Mouse (Mus musculus): Measurements from ENCODE around the gene Slc30a3. TPM values are rescaled to one million over a fixed set of nuclear protein-coding genes. Genes with fewer than 3 reads are reported as not detected.

Gene Slc30a3
- polyA plus RNA-seq, 1 experiment from 2014 or later: not detected

GRCm38 (mm10) chr5:31123481-31123880 lies 15.4 kb upstream of the Slc30a3 start:
- ATAC-seq (ENCODE audit: low FRiP score, low TSS enrichment) (no peak), DNase-seq (ENCODE audit: low spot score) (no peak)
- TF ChIP-seq EP300 (optimal IDR thresholded peaks at IDR 0.05): no peak
- no peak for TF ChIP-seq CTCF (IDR thresholded peaks at IDR 0.05; ENCODE audit: low read depth)
- H3K9me3 ChIP-seq (ENCODE audit: control insufficient read depth, low read length): no peaks in the 10 kb centered on the region
- no peak overlapping the region for H3K9ac ChIP-seq (ENCODE audit: low read length)
- no peaks in the 10 kb centered on the region for H3K27me3 ChIP-seq (ENCODE audit: control insufficient read depth, insufficient read depth, low read length)
- 43% methylated on average over 2 of the region's 2 CpGs for WGBS
- H3K4me2 ChIP-seq (replicated peaks; ENCODE audit: low read depth): no peak overlapping the region
- no peak overlapping the region for H3K4me3 ChIP-seq (ENCODE audit: low read depth, low read length)
- no peaks in the 10 kb centered on the region for H3K4me1 ChIP-seq (replicated peaks; ENCODE audit: control insufficient read depth, insufficient read depth)
- no peaks in the 10 kb centered on the region for H3K36me3 ChIP-seq (ENCODE audit: control insufficient read depth, insufficient read depth, low read length)
- H3K27ac ChIP-seq (replicated peaks): no peak overlapping the region

- Histone ChIP-seq H3K36me3 (ENCODE audit: control insufficient read depth, insufficient read depth, low read length) (no peaks in the 10 kb centered on the region), H3K4me1 (replicated peaks; ENCODE audit: control insufficient read depth, insufficient read depth) (no peaks in the 10 kb centered on the region), H3K27ac (replicated peaks) (no peak overlapping the region), H3K4me3 (ENCODE audit: low read depth, low read length) (no peak overlapping the region), H3K27me3 (ENCODE audit: control insufficient read depth, insufficient read depth, low read length) (no peaks in the 10 kb centered on the region), H3K9me3 (ENCODE audit: control insufficient read depth, low read length) (no peaks in the 10 kb centered on the region), H3K9ac (ENCODE audit: low read length) (no peak overlapping the region), H3K4me2 (replicated peaks; ENCODE audit: low read depth) (no peak overlapping the region)
- TF ChIP-seq EP300 (optimal IDR thresholded peaks at IDR 0.05) (no peak), CTCF (IDR thresholded peaks at IDR 0.05; ENCODE audit: low read depth) (no peak)
- DNase-seq (ENCODE audit: low spot score) (no peak), ATAC-seq (ENCODE audit: low FRiP score, low TSS enrichment) (no peak)
- WGBS: 79% methylated on average over 8 of the region's 8 CpGs
These were observed 13.1 kb upstream of the Slc30a3 start for GRCm38 (mm10) chr5:31121111-31121510.

DNA sequence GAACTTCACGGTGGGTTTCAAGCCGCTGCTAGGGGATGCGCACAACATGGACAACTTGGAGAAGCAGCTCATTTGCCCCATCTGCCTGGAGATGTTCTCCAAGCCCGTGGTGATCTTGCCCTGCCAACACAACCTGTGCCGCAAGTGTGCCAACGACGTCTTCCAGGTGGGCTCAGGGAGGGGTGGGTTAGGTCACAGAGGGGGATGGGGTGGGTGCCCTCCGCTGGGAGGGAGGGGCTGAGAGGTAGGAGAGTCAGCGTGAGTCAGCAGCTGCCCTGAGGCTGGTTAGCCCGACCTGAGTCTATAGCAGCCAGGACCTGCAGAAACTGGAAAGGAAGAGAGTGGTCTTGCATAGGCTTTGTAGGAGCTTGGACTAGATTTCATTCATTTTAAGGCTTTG lies 8.9 kb upstream of the Slc30a3 start:
- no peak for TF ChIP-seq EP300 (optimal IDR thresholded peaks at IDR 0.05)
- TF ChIP-seq CTCF (IDR thresholded peaks at IDR 0.05; ENCODE audit: low read depth): no peak
- H3K27ac ChIP-seq (replicated peaks): no peak overlapping the region
- H3K9ac ChIP-seq (ENCODE audit: low read length): no peak overlapping the region
- H3K4me1 ChIP-seq (replicated peaks; ENCODE audit: control insufficient read depth, insufficient read depth): no peaks in the 10 kb centered on the region
- no peaks in the 10 kb centered on the region for H3K27me3 ChIP-seq (ENCODE audit: control insufficient read depth, insufficient read depth, low read length)
- 24% methylated on average over 10 of the region's 10 CpGs for WGBS
- DNase-seq (ENCODE audit: low spot score) (no peak), ATAC-seq (ENCODE audit: low FRiP score, low TSS enrichment) (no peak)
- no peak overlapping the region for H3K4me3 ChIP-seq (ENCODE audit: low read depth, low read length)
- no peaks in the 10 kb centered on the region for H3K36me3 ChIP-seq (ENCODE audit: control insufficient read depth, insufficient read depth, low read length)
- no peaks in the 10 kb centered on the region for H3K9me3 ChIP-seq (ENCODE audit: control insufficient read depth, low read length)
- no peak overlapping the region for H3K4me2 ChIP-seq (replicated peaks; ENCODE audit: low read depth)

- Histone ChIP-seq H3K27me3 (ENCODE audit: control insufficient read depth, insufficient read depth, low read length) (no peaks in the 10 kb centered on the region), H3K4me3 (ENCODE audit: low read depth, low read length) (no peak within 1 kb of the TSS), H3K4me1 (replicated peaks; ENCODE audit: control insufficient read depth, insufficient read depth) (no peaks in the 10 kb centered on the region), H3K9me3 (ENCODE audit: control insufficient read depth, low read length) (no peaks in the 10 kb centered on the region), H3K9ac (ENCODE audit: low read length) (no peak within 1 kb of the TSS), H3K36me3 (ENCODE audit: control insufficient read depth, insufficient read depth, low read length) (no peaks in the 10 kb centered on the region), H3K4me2 (replicated peaks; ENCODE audit: low read depth) (no peak within 1 kb of the TSS), H3K27ac (replicated peaks) (no peak within 1 kb of the TSS)
- WGBS: 30% methylated on average over 3 of the region's 3 CpGs
- ATAC-seq (ENCODE audit: low FRiP score, low TSS enrichment) (no peak), DNase-seq (ENCODE audit: low spot score) (no peak)
- no peak for TF ChIP-seq CTCF (IDR thresholded peaks at IDR 0.05; ENCODE audit: low read depth)
- TF ChIP-seq EP300 (optimal IDR thresholded peaks at IDR 0.05): no peak
These were observed 8.3 kb upstream of the Slc30a3 start, which contains the start of gene Trim54 for GRCm38 (mm10) chr5:31116354-31116753. Trim54 (plus strand) TSS chr5:31116712.

DNA sequence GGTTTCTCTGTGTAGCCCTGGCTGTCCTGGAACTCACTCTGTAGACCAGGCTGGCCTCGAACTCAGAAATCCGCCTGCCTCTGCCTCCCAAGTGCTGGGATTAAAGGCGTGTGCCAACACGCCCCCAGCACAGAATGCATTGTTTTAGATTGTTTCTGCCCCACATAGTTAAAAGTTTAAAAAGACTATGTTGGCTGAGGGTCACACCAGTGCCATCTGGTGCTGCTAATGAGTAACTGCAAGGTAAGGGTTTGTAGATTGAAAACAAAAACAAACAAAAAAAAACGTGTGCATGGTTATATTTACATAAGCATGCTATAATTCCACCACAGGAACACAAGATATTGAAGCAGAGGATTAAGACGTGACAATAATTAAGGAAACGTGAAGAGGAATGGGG lies 2.7 kb upstream of the Slc30a3 start:
- H3K4me1 ChIP-seq (replicated peaks; ENCODE audit: control insufficient read depth, insufficient read depth): no peaks in the 10 kb centered on the region
- no peak overlapping the region for H3K9ac ChIP-seq (ENCODE audit: low read length)
- WGBS: 28% methylated on average over 7 of the region's 7 CpGs
- TF ChIP-seq EP300 (optimal IDR thresholded peaks at IDR 0.05): no peak
- peak; percentile 71 for TF ChIP-seq CTCF (IDR thresholded peaks at IDR 0.05; ENCODE audit: low read depth)
- DNase-seq (ENCODE audit: low spot score) (no peak), ATAC-seq (ENCODE audit: low FRiP score, low TSS enrichment) (no peak)
- H3K4me3 ChIP-seq (ENCODE audit: low read depth, low read length): no peak overlapping the region
- H3K9me3 ChIP-seq (ENCODE audit: control insufficient read depth, low read length): no peaks in the 10 kb centered on the region
- H3K27ac ChIP-seq (replicated peaks): no peak overlapping the region
- no peak overlapping the region for H3K4me2 ChIP-seq (replicated peaks; ENCODE audit: low read depth)
- no peaks in the 10 kb centered on the region for H3K36me3 ChIP-seq (ENCODE audit: control insufficient read depth, insufficient read depth, low read length)
- no peaks in the 10 kb centered on the region for H3K27me3 ChIP-seq (ENCODE audit: control insufficient read depth, insufficient read depth, low read length)

- Histone ChIP-seq H3K4me3 (ENCODE audit: low read depth, low read length) (no peak within 1 kb of the TSS), H3K9ac (ENCODE audit: low read length) (no peak within 1 kb of the TSS), H3K36me3 (ENCODE audit: control insufficient read depth, insufficient read depth, low read length) (no peaks in the 10 kb centered on the region), H3K4me1 (replicated peaks; ENCODE audit: control insufficient read depth, insufficient read depth) (no peaks in the 10 kb centered on the region), H3K27me3 (ENCODE audit: control insufficient read depth, insufficient read depth, low read length) (no peaks in the 10 kb centered on the region), H3K9me3 (ENCODE audit: control insufficient read depth, low read length) (no peaks in the 10 kb centered on the region), H3K4me2 (replicated peaks; ENCODE audit: low read depth) (no peak within 1 kb of the TSS), H3K27ac (replicated peaks) (no peak within 1 kb of the TSS)
- TF ChIP-seq CTCF (IDR thresholded peaks at IDR 0.05; ENCODE audit: low read depth) (no peak), EP300 (optimal IDR thresholded peaks at IDR 0.05) (no peak)
- DNase-seq (ENCODE audit: low spot score) (no peak), ATAC-seq (ENCODE audit: low FRiP score, low TSS enrichment) (no peak)
- 83% methylated on average over 9 of the region's 9 CpGs for WGBS
These were observed 2.2 kb downstream of the Slc30a3 start, which contains the start of gene Dnajc5g for GRCm38 (mm10) chr5:31105814-31106335. Dnajc5g (plus strand) TSS chr5:31106285.

Measured in stomach, postnatal 0 days (tissue).